Mouse (Mus musculus) frontal cortex, postnatal 25 days (tissue): Measurements from ENCODE around the gene Vps9d1.
"Not testable (repeated sequence)": the region's sequence is repeated elsewhere in the genome, so short reads cannot be mapped to it uniquely, and the experiment has no call there.

Experiments used
- DNase-seq, 2 experiments: peaks; one replicate each; pipeline ENCODE4 v3.0.0; 2022; ENCODE audit warnings: low spot score in 2 of 2

The Vps9d1 gene

DNA sequence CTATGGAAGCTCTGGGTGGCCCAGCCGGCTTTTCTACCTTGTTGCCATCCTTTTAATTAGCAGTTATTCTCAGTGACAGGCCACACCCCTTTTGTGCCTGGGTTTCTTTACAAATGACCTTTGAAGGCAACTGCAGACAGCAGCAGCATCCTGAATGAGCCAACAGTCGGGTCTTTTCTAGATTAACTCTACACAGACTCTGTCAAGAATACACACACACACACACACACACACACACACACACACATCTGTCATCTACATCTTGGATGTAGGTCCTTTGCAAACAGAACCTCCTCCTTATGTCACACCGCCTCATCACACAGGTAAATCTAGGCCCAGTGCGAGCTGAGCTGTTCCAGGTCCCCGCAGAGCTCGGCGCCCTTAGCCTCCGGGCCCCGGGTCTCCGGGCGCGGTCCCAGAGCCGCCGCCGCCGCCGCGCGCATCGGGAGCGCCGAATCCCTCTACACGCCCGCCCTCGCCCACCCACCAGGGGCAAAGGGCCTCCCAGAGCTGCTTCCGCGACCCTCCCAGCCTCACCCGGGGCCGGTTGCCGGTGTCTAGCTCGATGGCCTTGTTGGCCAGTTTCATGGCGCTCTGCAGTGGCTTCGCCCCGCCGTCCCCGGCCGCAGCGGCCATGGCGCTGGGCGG lies 573 bp downstream of the Vps9d1 start:
- DNase-seq, result no peak

DNA sequence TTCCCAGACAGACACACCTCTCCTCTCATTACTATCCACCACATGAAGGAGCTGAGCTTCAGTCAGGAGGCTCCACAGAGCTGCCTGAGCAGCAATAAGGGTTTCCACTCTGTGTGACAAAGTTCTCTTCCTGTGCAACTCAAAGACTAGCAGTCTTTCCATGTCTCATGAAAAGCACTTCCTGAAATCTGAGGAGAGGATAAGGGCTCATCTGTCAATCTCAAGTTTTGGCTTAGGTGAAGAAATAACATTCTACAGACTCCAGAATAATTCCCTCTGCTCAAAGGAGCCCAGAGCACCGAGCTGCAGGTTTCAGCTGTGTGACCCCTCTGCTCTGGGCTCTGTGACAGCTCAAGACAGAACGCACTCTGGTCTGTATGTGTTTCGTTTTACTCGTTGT lies 1.2 kb downstream of the Vps9d1 start:
- no peak for DNase-seq

DNA sequence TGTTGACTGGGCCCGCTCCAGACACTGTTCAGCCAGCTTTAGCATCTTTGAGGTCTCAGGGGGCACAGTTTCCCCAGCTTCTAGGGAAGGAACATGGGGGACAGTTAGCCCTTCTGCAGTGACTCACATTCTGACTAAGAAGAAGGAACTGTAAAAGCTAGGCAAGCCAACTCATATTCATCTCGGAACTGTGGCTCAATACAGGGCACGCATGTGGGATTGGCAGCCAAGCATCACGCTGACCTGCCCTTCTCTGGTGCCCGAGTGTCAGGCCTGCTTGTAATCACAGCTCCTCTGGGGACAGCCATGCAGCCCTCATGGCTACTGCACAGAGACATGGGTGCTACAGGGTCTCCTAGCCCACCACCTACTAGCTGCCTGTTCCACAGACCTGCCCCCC lies 3.2 kb downstream of the Vps9d1 start:
- DNase-seq, result no peak

DNA sequence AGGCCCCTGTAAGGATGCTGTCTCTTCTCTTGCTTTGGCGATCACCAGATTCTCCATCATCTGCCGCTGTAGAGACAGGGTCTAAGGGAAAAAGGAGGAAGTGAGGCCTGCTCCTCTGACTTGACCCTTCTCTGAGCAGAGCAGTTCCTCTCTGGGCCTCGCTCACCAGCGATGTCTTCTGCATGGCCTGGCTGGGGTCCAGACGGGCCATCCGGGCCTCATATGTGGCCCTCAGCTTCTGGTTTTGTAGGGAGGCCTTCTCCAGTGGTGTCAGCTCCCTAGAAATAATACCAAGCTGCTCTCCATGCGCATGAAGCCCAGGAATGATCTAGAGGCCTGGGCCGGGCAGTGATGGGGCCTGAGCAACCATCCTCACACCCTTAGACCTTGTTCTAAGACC lies 5.6 kb downstream of the Vps9d1 start:
- no peak for DNase-seq

DNA sequence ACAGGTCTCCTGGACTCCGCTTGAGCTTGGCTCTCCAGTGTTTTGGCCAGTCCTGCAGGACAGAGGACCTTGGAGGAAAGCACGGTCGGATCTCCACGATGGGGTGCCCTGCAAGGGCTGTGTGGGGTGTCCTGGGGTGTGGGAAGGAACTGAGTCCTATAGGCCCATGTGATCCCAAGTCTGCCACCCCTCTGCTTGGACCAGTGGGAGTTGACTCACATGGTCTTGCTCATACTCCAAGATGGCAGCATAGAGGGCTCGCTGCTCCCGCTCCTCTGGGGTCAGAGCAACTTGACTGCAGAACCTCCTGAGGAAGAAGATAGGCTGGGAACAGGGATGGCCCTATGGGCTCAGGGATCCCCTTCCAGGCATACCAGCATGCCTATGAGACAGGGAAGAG lies 6.4 kb downstream of the Vps9d1 start:
- DNase-seq, result no peak

DNA sequence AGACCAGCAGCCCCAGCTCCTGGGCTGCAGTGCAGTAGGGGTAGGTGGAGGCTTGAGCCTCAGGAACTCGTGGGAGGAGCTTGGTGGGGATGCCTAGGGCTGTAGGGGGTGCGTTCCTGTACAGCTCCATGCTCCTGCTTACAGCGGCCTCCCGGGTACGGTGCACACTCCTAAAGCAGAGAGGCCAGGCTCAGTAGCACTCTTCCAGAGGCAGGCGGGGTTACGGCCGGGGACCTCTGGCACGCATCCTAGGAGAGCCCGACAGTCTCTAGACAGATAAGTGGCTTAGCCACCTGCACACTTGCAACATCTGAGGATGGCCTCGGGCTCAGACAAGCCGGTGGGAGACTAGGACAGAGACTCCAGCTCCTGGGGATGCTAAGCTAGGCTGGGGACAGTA lies 8.6 kb downstream of the Vps9d1 start:
- DNase-seq, result no peak

DNA sequence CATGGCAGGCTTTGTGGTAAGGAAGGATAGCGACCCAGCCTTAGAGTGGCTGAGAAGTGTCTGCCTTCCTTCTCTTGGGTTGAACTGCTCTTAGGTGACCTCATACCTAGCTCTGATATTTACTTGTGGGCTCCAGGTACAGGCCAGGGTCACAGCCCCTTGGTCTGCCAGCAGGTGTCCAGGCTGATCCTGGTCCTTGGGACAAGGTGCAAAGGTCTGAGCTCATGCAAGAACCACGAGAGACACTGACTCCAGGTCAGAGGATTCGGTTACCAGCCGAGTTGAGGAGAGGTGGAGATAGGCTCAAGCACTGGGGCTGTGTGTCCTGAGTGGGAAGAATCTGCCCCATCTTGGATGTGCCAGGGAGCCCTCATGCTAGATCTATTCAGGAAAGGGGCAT lies 9.8 kb downstream of the Vps9d1 start:
- no peak for DNase-seq

DNA sequence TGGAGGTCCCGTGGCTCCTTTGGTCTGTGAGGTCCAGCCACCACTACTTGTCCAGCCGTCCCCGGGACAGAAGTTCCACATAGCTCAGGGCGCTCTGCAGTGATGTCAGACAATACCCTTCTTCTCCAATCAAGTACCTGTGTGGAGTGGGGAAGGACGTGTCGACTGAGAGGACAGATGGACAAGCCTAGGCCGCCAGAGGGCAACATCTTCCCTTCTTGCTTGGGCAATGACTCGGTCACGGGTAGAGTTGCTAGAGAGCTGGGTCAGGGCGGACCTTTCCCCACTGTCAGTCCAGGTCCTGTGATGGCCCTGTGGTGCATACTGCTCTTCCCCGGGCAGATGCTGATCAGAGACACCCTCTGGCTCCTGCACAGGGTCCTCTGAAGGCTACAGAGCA lies 11.1 kb downstream of the Vps9d1 start:
- no peak for DNase-seq

DNA sequence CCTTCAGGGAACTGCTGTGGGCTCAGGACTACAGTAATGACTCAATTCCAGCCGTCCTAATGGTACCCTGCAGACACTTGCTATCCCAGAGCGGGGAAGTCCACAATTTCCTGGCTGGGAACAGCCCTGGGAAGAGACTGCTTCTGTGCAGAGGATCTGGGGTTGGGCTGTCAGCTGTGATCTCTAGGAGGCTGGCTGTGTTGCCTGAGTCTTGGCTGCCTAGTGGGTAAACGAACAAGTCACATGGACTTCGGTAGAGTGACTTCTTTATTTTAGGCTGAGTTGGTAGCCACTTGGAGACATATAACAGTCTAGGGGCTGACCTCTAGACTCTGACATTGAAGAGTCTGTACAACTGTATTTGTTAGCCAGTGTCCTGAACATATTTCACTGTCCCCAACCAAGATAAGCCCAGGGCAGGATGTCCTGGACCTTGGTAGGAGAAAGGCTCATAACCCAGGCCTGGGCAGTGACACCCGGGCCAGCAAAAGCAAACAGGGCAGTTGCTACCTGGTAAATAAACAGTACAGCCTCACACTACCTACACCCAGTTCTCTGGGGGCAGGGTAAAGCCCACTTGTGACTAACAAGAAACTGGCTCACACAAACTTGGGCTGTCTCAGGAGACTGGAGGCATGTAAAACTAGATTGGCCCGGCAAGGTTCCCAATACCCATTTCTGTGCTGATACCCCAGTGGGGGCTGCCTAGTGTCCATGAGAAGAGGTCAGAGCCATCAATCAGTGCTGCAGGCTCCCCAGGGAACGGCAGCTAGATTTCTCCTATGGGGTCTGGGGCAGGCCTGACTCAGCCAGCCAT lies 11.8 kb downstream of the Vps9d1 start:
- no peak for DNase-seq

DNA sequence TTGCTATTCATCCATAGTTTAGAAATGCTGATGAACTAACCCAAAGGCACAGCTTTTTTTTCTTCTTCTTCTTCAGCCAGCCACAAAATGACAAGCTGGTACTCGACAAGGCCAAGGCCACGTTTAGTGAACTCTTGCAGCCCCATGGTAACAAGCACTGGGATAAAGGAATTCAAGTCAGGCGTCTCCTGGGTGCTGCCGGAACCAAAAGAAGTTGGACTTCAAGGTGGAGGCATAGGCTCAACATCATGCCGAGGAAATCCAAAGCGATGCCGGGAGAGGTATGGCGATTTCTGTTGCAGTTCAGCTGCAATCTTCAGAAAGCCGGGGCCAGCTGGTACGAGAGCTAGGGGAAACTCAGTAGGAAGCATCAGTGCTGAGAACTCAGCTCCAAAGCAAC lies 14.8 kb downstream of the Vps9d1 start:
- no peak for DNase-seq

DNA sequence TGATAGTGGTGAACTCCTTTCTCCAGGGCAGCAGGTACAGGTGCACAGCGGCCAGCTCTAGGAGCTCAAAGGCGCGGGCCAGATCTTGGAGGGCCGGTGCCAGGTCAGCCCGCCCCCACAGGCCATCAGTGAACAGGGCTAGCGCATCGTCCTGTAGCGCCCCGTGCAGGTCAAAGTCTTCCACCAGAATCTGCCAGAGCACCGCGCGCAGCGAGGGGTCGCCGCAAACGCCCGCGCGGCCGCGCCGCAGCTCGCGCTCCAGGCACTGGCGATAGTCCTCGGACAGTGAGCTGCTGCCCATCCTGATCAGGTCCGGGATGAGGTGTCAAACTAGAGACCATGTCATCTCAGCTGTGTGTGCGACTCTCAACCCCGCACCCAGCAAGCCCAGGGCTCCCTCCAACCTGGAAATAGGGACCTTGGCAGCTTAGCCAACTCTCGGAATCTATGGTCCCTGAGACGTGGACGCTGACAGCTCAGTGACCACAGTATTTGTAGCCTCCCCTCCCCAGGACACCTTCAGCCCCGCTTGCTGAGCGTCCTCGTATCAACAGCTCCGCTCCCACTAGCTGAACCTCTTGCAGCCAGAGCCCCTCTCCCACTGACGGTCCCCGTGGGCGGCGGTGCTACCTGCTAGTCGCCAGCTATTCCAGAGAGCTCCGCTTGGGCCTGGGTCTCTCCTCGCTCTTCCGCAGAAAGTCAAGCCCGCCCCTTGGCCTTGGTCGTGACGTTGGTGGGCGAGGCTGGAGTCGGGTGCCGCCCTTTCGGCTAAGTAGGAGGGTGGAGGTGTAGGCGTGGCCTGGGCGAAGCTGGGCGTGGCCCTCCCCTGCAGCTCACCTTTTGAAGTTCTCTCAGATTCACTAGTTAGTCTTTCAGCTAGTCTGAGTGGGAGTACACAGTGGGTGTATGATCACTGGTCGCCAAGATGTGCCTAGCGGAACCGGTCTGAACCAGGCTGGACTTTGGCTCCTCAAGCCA lies 18.3 kb downstream of the Vps9d1 start, which contains the start of gene Spata2l:
Gene Spata2l, minus strand, starts transcription at position 714 of the 978 bp plus-strand sequence.
- DNase-seq, result peak; percentile 57 to 73

DNA sequence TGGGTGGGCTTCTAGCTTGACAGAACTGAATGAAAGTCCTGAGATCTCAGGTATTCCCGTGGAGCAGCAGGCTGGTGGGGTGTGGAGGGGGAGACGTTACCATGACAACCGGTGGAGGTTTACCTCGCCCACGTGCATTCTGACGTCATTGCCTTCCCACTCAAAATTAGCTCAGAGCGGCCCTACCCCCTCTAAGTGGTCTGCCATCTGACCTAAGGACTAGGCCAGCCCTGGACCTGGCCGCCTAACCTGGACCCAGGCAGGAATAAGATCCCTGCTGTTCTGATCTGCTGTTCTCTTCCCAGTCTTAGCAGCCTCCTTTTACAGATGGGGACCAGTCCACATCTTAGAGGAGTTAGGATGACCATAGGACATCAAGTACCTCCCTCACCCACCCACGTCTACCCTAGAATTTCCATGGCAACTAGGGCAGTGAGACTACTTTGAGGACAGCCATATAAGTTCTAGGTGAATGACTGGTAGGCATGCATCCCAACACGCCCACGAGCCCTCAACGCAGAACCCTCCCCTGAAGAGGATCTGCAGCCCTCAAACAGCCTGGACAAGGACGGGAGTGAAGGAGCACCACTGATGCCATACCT lies 19.1 kb downstream of the Vps9d1 start:
- DNase-seq, result peak; percentile 57 to 73

DNA sequence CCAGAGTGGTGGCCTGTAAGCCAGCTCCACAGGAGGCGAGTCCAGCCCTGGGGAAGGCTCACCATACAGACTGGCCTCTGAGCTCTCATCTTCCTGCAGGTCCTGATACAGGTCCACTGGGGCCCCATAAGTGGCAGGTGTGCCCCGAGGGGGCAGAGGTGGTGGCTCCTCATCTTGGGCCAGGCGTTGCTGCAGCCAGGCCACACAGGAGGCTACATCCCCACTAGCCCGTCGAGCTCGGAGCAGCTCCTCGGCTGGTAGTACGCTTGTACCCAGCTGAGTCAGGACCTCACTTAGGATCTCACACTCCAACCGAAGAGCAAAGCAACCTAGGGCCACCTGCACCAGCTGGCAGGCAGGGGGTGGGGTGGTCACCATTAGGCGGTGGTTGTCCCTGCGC lies 20.4 kb downstream of the Vps9d1 start:
- DNase-seq, result no peak

DNA sequence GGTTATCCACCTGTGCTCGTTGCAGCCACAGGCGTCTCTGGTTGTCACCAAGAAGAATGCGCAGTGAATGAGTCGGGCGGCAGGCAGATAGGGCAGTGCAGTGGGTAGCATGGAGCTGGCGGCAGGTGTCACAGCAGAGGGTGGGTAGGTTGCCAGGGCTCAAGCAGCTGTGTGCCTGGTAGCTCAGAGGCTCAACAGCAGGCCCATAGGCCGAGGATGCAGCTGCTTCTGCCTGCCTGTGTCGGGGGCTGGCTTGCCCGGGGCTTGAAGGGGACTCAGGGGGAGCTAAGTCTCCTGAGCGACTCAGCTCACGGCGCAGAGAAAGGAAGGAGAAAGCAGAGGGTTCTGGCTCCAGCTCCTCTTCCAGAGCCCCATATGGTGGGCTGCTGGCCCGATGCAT lies 20.8 kb downstream of the Vps9d1 start:
- DNase-seq, result no peak

DNA sequence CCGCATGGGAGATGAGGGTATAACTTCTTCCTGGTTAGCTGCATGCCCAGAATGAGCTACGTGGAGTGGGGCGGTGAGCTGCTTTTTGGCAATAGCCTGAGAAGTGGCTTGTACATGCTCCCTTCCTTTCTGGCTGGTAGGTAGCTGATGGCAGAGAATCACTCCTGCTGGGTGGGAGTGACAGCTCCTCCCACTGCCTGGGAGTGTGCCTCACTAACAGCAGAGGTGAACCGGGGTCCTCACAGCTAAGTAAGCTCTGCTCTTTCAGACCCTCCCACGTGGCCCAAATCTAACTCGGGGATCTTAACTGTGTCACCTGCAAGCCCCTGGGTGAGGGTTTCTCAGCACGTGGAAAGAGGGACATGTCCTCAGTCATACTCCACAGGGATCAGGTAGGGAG lies 21.6 kb downstream of the Vps9d1 start:
- DNase-seq, result no peak

DNA sequence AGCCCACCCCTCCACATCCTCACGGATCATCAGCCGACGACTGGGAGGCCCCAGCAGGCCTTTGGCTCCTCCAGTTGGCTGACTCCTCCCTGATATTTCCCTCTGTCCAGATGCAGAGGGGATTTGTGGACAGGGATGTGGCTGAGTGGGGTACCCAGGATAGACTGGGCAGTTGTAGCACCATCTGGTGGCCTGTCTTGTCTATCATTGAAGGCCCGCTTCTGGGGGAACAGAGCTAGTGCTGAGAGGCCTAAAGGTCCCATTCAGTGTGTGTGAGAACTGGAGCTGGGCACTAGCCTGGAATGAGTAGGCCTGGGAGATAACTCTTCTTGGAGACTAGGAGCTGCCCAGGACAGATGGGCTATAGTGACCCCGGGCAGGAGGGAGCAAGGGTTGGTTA lies 22.4 kb downstream of the Vps9d1 start:
- DNase-seq, result no peak

DNA sequence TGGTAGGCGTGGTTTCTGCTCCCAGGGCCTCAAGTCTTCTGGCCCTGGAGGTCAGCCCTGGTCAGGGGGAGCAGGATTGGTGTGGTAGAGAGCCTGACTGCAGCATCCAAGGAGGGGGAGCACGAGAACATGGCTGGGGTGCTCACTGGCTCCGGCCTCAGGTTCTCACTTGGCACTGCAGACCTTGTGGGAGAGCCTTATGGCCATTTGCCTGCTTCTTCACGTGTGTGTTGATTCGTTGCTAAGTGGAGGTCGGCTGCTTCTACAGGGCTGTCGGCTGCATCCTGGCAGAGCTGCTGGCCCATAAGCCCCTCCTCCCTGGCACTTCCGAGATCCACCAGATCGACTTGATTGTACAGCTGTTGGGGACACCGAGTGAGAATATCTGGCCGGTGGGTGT lies 23.8 kb downstream of the Vps9d1 start:
- not testable (repeated sequence) for DNase-seq

DNA sequence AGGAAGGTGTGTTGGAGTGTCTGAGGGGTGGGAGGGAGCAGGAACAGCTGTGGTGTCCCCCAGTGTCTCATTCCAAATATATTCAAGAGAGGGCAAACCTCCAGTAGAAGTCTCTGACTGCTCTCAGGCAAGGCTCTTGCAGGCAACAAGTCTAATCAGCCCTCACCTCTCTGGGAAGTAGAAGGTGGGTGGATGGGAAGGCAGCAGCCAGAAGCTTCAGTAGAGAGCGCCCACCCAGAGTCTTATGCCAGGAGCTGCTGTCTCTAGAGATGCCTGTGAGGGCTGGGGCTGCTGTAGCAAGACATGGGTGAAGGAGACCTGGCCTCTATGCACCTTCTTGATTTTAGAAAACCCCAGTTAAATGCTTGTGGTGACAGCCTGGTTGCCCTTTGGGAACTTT lies 25.7 kb downstream of the Vps9d1 start:
- DNase-seq, result no peak

DNA sequence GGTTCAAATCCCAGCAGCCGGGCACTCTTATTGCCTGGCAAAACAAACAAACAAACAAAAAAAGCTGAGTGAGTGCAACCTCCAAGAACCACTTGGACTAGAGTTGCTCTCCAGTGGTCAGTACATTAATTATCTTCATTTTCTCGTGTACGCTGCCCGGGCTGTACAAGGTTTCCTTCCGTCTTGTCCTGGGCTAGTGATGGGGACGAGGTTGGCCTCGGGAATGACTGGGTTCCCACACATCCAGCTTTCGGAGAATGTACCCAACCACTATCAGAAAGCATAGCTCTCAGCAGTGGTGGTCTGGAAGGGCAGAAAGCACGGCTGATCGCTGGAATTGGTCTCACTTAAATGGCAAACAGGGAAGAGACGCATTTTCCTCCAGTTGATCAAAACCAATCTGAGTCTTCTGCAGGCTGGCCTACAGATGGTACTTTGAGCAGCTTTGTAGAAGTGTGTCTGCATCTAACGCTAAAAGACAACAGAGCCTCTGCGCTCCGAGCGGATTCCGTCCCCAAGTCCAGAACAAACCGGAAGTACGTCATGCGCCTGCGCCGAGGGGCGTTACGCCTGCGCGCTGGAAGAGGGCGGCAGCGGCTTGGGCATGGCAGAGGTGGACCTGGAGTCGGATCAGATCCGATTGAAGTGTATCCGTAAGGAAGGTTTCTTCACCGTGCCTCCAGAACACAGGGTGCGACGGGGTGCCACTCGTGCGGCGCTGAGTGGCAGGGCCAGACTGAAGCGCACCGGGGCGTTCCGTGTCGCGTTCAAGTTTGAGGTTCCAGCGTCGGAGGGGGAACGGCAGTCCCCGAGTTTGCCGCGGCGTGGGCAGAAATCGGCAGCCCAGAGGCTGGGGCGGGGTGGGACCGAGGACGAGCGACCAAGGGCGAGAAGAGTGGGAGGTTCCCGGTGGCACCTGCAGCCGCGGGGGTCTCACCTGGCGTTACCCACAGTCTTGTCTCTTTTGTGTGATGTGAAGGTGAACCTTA lies 29.6 kb downstream of the Vps9d1 start, which contains the start of gene Cdk10:
Gene Cdk10, plus strand, starts transcription at position 565 of the 989 bp plus-strand sequence.
- DNase-seq, result peak; percentile 89 to 90

DNA sequence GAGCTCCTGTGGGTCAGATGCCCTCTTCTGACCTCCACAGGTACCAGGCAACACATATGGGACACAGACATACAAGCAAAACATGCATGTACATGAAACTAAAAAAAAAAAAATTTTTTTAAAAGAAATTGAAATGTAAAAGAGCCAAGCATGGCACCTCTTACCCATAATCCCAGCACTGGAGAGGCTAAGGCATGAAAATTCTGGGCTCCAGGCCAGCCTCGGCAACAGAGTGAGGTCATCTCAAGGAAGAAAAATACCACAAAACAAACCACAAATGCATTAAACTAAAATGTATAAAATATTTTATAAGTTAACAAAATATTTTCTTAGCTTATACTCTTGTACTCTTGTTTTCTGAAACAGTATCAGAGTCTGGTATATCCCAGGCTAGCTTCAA lies 33.2 kb downstream of the Vps9d1 start:
- DNase-seq, result no peak
